Mouse (Mus musculus): ENCODE data around the gene Gna11.

Gene Gna11

DNA sequence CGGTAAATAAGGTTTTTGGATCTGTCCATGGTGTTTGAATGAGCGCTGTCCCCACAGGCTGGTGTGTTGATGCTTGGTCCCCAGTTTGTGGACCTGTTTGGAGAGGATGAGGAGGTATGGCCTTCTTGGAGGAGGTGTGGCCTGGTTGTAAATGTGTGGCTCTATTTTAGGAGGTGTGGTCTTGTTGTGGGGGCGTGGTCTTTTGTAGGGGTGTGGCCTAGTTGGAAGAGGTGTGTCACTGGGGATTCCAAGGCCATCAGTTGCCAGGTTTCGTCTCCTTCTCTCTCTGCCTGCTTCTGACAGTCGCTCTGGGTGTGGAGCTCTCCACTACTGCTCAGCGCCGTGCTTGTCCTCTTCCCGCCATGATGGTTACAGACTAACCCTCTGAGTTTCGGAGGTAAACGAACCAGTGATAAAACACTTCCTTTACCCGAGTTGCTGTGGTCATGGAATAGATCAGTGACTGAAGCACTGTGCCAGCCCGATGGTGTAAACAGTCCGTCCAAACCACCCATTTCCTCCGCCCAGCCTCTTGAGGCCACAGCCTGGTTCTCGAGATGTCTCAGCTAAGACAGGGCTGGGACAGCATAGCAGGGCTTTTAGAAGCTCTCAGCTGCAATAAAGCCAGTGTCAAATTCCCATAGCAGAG lies 39.9 kb downstream of the Gna11 start:
- no peak for DNase-seq (ENCODE audit: low spot score)

DNA sequence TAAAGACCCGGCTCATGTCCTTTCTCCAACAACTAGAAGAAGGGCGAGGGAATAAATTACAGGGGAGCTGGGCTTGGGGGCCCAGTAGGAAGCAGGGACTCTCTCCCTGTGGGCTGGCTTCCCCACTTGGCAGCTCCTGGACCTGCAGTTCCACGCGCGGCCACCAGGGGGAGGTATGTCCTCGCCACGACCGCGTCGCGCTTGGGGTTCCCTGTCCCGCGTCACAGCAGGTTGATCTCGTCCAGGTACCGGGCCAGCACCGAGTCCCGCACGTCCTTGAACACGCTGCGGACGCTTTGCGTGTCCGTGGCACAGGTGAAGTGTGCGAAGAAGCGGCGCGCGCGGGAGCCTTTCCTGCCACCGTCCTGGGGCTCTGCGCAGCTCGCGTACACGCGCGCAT lies 42.3 kb downstream of the Gna11 start:
- DNase-seq (ENCODE audit: low spot score): peak; percentile 83

DNA sequence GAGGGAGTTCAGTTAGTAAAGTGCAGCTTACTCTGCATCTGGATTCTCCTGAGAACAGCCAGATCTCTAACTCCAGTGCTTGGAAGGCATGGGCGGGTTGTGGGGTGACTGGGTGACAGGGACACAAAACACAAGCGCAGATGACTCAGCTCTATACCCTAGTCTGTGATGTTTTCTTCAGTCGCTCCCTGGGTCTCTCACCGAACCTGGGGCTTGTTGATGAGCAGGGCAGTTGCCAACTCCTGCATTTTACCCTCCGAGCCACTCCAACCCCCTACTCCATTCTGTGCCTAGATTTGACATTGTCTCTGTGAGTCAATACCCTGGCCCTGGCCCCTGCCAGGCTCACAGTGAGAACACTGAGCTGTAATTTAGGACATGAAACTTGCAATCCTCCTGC lies 43.1 kb downstream of the Gna11 start:
- DNase-seq (ENCODE audit: low spot score): no peak

DNA sequence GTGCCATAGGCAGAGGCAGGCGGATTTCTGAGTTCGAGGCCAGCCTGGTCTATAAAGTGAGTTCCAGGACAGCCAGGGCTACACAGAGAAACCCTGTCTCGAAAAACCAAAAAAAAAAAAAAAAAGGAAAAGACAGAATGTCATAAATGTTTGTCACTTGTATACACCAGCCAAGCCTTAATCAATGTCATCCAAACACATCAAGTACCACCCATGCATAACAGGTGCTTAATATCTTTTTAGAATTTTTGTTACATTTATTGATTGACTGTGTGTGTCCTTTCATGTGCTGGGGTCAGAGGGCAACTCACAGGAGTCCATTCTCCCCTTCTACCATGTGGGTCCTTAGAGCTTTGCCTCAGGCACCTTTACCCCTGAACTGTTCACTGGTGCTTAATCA lies 45.0 kb downstream of the Gna11 start, which contains the start of gene S1pr4:
S1pr4 (minus strand) TSS at position 101 of the 400 bp plus-strand sequence.
- DNase-seq (ENCODE audit: low spot score): no peak

DNA sequence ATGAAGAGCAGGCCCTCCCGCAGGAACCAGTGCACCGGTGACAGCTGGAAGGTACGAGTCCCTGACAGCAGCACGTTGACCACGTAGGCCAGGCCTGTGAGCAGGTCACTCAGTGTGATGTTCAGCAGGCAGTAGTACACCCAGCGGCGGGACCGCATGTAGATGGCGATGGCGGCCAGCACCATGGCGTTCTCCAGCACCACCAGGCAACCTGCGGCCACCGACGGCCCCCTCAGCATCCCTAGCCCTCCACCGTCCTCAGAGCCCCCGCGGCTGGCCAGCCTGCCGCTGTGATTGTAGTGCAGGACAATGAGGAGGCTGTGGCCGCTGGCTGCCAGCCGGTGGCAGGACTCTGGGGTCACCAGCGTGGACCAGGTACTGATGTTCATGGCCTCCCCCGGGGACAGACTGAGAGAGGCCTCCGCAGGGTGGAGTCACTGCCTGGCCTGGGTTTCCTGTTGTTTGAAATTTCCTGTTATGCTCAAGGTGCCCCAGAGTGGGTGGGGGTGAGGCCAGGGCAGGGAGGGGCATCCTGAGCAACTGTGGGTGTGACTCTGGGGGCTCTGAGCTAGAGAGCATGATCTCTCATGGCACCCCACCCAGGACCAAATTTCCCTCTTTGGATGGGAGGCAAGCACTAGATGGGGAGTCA lies 45.6 kb downstream of the Gna11 start:
- no peak for DNase-seq (ENCODE audit: low spot score)

DNA sequence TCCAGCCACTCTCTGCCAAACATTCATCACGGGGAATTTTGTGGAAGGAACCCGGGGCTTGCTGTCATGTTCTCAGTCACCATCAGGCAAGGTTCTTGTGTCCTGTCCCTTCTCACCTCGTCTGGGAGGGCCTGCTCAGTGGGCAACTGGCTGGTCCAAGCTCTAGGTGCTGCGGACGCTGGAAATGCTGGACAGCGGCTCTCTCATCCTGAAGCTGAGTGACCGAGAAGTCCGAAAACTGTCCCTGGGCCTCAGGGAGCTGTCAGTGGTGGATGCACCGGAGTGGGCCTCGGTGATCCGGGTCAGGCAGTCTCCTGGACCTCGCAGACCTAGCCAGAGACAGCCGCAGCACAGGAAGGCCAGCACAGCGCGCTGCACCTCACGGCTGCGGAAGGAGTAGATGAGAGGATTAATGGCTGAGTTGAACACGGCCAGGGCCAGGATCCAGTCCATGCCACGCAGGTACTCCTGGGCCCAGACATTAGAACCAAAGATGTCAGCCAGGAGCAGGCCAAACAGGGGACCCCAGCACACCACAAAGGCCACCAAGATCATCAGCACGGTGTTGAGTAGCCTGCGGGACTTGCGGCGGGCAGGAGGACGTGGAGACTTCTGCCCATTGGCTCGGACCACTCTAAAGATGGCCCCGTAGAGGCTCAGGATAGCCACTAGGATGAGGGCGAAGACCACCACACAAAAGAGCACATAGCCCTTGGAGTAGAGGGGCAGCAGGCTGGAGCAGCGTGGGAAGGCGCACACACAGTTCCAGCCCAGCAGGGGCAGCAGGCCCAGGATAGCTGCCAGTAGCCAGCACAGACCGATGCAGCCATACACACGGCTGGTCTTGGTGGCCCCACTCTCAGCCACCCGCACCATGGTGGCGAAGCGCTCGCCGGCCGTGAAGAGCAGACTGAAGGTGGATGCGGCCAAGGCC lies 46.4 kb downstream of the Gna11 start:
- DNase-seq (ENCODE audit: low spot score): no peak

DNA sequence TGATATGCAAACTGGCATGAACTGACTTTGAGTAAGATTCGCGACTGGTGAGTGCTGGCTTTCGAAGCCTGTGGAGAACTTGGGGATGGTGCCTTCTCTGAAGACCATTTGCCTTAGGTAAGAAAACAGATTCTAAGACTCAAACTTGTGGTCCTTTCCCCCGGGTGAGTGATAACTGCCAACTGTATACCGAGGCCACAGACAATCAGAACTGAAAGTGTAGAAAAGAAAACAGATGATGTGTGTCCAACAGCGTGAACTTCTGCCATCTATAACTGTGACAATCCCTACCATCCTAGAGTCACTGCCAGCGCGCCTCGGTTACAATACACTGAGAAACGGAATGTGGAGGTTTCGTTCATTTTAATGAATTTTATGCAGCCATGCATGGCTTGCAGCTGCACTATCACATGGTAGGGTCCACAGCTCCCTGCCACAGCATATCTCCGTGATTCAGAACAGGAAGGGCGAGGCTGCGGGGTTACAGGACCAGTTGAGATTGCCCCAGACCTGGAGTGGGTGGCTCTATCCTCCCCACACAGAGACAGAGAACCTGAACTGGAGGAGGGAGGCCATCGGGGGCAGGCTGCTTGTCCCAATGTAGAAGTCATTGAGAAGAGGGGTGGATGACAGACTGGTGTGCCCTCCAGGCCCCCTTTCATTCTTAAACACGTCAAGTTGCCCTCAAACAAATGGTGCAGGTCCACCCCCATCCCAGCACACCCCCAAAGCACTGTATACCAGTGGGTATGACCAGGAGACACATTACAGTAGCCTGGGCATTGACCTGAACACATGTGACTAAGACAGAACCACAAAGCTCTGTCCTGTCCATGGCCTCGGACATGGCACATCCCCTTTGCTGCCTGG lies 47.4 kb downstream of the Gna11 start:
- DNase-seq (ENCODE audit: low spot score): no peak

DNA sequence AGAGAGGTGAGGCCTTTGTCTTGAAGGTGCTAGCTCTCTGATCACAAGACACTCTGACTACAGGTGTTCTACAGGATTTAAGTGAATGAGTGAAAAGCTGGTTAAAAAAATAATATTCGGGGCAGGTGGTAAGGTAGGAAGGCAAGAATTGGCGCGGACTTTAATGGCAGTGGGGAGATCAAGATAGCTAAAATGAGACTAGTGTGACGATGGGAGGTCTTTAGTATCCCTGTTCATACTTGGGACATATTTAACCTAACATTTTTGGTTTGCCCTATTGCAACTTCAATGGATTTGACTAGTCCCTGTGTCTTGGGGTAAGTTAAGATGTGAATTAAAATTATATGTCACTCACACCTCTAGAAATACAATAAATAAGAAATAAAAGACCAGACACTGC lies 48.0 kb downstream of the Gna11 start:
- DNase-seq (ENCODE audit: low spot score): no peak

DNA sequence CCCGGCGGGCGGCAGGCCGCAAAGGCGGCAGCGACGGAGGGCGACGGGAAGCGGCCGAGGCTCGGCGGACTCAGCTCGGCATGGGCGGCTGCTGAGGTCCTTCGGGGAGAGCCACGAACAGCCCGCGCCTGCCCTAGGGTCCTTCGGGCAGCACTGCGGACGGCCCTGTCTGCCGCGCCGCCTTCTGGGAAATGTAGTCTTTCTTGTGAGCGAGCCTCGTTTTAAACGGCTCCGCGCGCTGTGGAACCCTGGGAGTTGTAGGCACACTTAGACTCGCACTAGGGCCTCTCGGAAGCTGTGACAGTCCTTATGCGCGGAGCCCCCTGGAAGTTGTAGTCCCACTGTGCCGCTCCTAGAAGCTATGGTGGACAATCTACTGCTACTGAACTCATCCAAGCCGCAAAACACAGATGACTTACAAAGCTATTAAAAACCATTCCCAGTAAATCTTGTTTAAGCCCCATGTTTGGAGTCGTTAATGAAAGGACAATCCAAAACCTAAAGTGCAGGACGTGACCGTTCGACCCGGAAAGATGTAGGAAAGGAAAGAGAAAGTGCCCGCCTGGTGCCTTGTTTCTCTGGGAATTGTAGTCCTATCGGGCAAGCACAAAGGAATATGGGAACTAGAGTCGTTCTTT lies 48.6 kb downstream of the Gna11 start, which contains the start of gene Ncln:
Ncln (minus strand) TSS at position 129 of the 638 bp plus-strand sequence.
- DNase-seq (ENCODE audit: low spot score): peak; percentile 97

DNA sequence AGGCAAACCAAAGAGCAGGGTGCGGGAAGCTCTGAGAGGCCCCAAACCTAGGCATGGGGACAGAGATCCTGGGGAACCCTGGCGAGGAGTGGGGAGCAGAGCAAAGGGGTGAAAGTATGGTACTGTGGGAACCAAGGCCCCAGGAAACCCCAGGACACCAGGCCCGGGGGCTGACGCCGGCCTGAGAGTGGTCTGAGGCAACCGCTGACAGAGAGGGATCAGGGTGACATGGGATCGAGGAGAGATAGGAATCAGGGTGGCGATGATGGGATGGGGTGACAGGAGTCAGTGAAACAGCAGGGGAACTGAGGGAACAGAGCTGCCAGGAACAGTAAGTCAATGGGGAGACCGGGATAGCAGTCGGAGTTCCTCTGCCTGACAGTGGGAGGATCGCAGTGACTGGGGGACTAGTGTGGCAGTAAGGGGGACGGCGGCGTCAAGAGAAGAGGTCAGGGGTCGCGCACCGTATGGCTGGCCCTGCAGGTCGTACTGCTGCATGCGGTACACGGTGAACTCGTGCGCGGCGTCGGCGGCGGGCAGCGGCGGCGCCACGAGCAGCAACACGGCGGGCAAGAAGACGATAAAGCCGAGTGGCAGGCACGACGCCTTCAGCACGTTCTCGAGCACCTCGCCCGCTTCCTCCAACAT lies 49.2 kb downstream of the Gna11 start:
- no peak for DNase-seq (ENCODE audit: low spot score)

DNA sequence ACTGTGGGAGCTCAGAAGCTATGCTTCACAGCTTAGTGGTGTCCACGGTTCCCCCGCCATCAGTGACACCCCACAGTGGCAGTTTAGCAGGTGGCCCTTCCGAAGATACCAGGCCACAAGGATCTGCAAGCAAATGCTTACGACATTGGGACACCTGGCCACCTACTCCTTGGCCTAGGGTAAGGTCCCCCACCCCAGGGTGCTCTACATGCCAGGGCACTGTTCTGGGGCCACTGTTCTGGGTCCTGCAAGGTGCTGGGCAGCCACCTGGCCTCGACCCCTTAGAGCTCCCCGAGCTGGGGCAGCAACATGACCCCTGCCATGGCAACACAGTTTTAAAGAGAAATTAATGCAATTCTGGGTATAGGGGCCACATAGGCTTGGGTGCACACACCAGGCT lies 49.8 kb downstream of the Gna11 start:
- DNase-seq (ENCODE audit: low spot score): no peak

DNA sequence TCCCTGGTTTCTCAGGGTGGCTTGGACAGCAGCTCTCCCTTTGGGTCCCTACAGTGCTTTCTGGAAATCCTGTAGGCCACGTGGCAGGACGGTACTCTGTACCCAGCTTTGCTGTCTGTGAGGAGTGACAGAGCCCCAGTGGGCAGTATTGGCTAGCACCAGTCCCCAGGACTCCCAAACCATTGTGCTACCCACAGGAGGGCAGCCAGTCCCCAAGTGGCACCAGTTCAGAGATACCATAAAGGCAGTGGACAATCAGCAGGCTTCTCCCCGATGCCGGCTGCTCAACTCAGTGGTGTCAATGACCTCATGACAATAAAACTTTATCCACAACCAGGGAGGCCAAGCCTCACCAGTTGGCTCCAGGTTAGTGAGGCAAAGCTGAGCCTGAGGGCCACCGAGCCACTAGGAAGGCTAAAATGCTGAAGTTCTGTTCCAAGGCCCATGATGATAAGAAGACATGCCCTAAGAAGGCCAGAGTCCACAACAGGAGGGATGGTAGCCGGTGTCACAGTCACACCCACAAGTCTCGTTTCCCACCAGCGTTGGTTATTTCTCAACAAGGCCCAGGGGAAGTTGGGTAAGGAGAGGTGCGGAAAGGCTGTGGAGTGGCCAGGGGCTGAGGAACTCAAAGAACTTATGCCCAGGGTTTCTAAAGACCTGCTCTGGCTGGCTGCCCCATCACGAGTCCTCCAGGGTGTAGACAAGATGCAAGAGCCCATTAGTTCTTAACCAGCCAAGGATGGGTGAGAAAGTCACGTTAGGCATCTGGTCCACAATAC lies 50.5 kb downstream of the Gna11 start:
- no peak for DNase-seq (ENCODE audit: low spot score)

DNA sequence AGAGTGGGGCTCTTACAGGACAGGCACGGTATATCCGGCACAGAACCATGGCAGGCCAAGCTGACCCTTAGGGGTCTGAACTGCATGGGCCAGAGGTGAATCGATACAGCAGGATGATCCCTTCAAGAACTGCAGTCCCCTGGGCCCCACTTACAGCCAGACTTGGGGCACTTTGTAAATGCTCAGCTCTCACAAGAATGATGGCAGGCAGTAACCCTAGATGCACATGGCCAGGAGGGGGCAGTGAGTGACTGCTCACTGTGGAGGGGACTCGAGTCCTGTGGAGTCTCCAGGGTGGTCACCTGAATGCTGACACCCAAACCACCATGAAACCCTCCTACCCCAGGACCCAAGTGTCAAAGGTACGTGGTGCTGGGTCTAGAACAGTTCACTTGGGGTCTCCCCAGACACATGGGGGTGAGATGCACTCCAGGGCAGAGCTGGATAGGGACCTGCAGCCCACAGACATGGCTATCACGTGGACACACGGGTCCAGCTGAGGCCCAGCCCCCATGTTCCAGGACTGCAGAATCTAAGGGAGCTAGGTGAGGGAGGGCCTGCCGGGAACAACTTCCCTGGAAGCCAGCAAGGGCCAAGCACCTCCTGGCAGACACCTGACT lies 51.3 kb downstream of the Gna11 start:
- no peak for DNase-seq (ENCODE audit: low spot score)

DNA sequence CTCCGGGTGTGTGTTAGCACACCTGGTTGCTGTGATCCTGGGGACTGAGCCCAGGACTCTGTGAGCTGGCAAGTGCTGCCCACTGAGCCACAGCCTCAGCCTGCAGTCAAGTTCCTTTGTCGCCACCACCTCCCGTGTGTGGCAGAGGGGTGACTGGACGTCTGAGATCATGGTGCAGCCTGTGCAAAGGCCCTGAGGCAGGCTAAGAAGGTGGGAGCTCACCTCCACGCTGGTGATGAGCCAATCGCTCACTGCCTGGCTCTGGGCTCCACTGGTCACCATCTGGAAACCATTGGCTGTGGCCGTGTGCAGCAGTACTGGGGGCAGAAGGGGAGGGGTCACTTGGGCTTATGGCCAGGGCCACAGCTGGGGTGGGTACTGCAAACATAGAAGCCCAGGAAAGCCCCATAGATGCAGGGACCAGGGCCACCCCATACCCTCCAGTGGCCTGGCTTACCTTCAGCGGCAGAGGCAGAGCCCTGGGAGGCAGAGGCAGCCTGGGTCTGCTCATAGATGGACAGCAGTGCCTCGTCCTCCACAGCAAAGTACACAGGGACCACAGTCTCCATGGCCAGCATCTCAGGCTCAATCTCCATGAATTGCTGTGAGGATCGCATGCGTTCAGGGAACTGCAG lies 52.3 kb downstream of the Gna11 start:
- no peak for DNase-seq (ENCODE audit: low spot score)

DNA sequence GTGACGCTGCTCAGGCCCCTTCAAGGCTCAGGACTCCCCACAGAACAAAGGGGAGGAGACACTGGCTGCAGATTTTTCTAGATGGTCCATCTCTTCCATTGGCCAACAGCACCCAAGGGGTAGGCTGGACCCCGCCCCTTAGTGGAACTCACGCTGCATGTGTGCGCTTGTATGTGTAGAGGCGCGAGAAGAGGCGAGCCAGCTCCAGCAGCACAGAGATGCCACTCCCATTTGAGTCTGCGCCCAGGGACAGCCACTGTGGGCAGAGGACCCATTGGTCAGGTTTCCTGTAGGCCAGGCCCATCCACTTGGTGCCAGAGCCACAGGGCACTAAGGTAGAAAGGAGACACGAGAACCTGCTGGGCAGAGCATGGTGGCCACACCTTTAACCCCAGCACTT lies 54.0 kb downstream of the Gna11 start:
- DNase-seq (ENCODE audit: low spot score): no peak

DNA sequence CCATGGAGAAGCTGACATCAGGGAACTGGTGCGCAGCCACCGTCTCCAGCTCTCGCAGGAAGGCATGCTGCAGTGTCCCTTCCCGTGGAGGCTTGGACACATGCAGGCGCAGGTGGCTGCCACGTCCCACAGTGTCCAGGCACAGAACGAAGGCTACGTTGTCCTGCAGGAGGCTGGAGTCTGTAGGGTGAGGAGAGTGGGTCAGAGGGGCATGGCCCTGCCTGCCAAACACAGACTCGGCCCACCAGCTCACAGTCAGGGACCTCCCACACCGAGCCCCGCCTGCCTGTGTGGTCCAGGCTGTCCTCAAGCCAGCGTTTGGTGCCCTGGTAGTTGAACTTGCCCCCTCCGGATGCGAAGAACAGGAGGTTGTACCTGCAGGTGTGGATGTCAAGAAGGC lies 55.0 kb downstream of the Gna11 start:
- DNase-seq (ENCODE audit: low spot score): no peak

DNA sequence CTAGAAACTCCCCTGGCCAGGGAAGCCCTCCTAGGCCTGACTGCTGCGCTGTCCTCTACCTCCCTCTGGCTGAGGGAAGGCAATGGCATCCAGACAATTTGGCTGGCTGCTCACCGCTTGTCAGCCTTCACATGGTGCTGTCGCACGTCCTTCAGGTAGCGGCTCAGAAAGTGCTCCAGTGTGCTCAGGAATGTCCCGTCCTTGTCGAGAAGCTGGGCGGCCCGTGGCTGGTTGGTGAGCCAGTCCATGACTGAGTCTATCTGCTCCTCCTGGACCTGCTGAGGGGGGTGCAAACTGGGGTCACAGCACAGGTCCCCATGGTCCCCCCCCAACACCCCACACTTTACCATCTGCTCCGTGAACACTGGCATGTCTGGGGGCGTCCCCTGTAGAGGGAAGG lies 56.9 kb downstream of the Gna11 start:
- DNase-seq (ENCODE audit: low spot score): no peak

DNA sequence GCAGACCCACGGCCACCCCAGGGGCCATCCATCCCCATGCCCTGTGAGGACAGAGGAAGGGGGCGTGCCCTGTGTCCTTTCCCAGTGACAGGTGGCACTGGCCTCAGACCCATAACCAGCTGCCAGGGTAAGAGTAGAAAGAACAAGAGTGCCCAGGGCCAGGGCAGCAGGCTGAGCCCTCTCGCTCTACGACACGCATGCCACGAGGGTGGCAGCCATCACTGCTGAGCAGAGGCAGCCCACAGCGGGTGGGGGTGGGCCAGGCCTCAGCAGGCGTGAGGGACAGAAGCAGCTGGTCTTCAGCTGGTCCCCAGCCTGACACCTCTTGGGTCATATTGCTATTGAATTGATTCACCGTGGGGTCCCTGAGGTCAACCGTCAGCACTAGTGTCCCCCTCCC lies 58.5 kb downstream of the Gna11 start:
- no peak for DNase-seq (ENCODE audit: low spot score)

DNA sequence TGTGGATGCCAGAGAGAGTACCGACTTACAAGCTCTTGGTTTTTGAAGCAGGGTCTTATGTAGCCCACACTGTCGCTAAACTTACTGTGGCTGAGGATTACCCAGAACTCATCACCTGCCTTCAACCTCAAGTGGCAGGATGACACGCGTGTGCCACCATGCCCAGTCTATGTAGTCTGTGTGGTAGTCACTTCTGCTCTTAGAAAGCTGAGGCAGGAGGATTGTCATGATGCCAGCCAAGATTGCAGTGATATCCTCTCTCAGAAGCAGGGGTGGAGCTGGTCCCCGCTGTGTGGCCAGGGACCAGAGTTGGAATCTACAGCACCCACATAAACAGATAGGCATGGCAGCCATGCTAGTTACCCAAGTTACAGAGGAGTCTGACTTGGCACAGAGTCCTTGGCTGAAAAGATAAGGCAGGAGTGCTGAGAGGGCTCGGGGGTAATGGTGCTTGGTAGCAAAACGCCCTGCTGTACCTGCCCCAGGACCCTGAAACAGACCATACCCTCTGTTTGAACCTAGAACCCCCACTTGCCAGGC lies 59.4 kb downstream of the Gna11 start:
- no peak for DNase-seq (ENCODE audit: low spot score)
